Mouse (Mus musculus): ENCODE data around the gene Zfp691.

DNA sequence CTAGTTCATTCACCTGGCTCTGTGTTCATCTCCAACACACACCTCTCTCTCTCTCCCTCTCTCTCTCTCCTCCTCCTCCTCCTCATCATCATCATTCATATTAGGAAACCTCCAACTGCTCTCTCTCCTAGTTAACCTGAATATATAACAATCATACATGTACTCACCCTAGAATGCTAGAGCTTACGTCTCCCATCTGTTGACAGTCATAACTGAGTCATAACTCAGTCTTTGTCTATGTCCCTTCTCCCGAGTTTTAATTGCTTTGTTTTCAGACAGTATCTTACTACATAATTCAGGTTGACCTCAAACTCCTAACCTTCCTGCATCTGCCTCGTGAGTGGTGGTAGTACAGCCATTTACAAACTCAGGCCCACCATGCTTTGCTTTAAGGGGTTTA is 17.3 kb upstream of the Zfp691 start:
- TF ChIP-seq GATA1 (IDR thresholded peaks at IDR 0.05; ENCODE audit: low read length) (no peak), TAL1 (IDR thresholded peaks at IDR 0.05; ENCODE audit: low read length) (no peak)
